Mouse (Mus musculus): ENCODE data around the gene Rps12. TPM values are rescaled to one million over a fixed set of nuclear protein-coding genes. Genes with fewer than 3 reads are reported as not detected.
"Not testable (repeated sequence)": the region's sequence is repeated elsewhere in the genome, so short reads cannot be mapped to it uniquely, and the experiment has no call there.

Gene Rps12
- polyA plus RNA-seq, 1 experiment from 2014 or later: 152 TPM

- ATAC-seq (no peak), DNase-seq (ENCODE audit: low spot score) (peak; percentile 86)
- Histone ChIP-seq H3K9me3 (ENCODE audit: low read length) (no peaks in the 10 kb centered on the region), H3K9ac (replicated peaks; ENCODE audit: low read depth) (peak overlapping the region; percentile 77), H3K36me3 (ENCODE audit: insufficient read depth, low read length) (no peaks in the 10 kb centered on the region; the same call in 1 of the 2 replicates), H3K27me3 (replicated peaks; ENCODE audit: insufficient read depth, low read length) (no peaks in the 10 kb centered on the region), H3K4me2 (replicated peaks; ENCODE audit: low read depth, low read length) (peak overlapping the region; percentile 75), H3K4me1 (ENCODE audit: insufficient read depth, low read depth, low read length) (peaks cover 7% of the 10 kb centered on the region; the same call in 1 of the 2 replicates), H3K4me3 (ENCODE audit: low read depth, low read length) (peak overlapping the region; percentile 71), H3K27ac (ENCODE audit: low read length) (peak overlapping the region; percentile 84)
- TF ChIP-seq CTCF (IDR thresholded peaks at IDR 0.05) (no peak), EP300 (IDR thresholded peaks at IDR 0.05) (0 out of 2 replicates have a peak, but pooled peaks have one; percentile 34)
- WGBS: 4% methylated on average over 8 of the region's 8 CpGs
Observed at GRCm38 (mm10) chr10:23788056-23788600, 1.1 kb upstream of the Rps12 start.

GRCm38 (mm10) chr10:23786631-23787038 is 440 bp downstream of the Rps12 start:
- H3K27me3 ChIP-seq (replicated peaks; ENCODE audit: insufficient read depth, low read length); H3K9me3 ChIP-seq (ENCODE audit: low read length); H3K4me1 ChIP-seq (ENCODE audit: insufficient read depth, low read depth, low read length); H3K36me3 ChIP-seq (ENCODE audit: insufficient read depth, low read length): not testable (repeated sequence)
- Histone ChIP-seq H3K27ac (ENCODE audit: low read length) (peak overlapping the region; percentile 63), H3K4me2 (replicated peaks; ENCODE audit: low read depth, low read length) (peak overlapping the region; percentile 69), H3K4me3 (ENCODE audit: low read depth, low read length) (peak overlapping the region; percentile 71), H3K9ac (replicated peaks; ENCODE audit: low read depth) (peak overlapping the region; percentile 83)
- DNase-seq (ENCODE audit: low spot score) (peak; percentile 35), ATAC-seq (peak; percentile 49)
- WGBS: under 1% methylated on average over 23 of the region's 23 CpGs

- Histone ChIP-seq H3K9me3 (ENCODE audit: low read length) (no peaks in the 10 kb centered on the region), H3K36me3 (ENCODE audit: insufficient read depth, low read length) (no peaks in the 10 kb centered on the region; the same call in 1 of the 2 replicates), H3K9ac (replicated peaks; ENCODE audit: low read depth) (peak overlapping the region; percentile 83), H3K27me3 (replicated peaks; ENCODE audit: insufficient read depth, low read length) (no peaks in the 10 kb centered on the region), H3K27ac (ENCODE audit: low read length) (no peak overlapping the region), H3K4me3 (ENCODE audit: low read depth, low read length) (peak overlapping the region; percentile 71), H3K4me2 (replicated peaks; ENCODE audit: low read depth, low read length) (peak overlapping the region; percentile 69), H3K4me1 (ENCODE audit: insufficient read depth, low read depth, low read length) (peaks cover 7% of the 10 kb centered on the region; the same call in 1 of the 2 replicates)
- 0% methylated on average over 4 of the region's 4 CpGs for WGBS
- TF ChIP-seq EP300 (IDR thresholded peaks at IDR 0.05) (no peak), CTCF (IDR thresholded peaks at IDR 0.05) (no peak)
- ATAC-seq (no peak), DNase-seq (ENCODE audit: low spot score) (no peak)
Observed at GRCm38 (mm10) chr10:23786040-23786439, 1.0 kb downstream of the Rps12 start.

DNA sequence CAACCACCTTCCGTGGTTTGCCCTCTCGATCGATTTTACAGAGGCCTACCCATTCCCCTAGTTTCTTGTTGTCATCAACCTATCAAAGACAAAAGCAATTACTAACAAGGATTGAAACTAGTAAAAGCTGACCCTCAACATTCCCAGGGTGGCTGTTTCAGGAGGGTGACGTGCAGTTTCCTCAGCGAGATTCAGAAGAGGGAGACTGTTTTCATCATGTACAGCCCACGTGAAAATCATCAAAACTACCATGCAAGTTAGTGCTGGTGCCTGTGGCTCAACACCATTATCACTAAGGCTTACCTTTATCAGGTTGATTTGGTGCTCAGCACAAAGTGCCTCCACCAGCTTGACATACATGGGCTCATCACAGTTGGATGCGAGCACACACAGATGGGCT is 1.5 kb downstream of the Rps12 start:
- not testable (repeated sequence) for H3K36me3 ChIP-seq (ENCODE audit: insufficient read depth, low read length); ATAC-seq; H3K9me3 ChIP-seq (ENCODE audit: low read length); H3K4me1 ChIP-seq (ENCODE audit: insufficient read depth, low read depth, low read length); H3K27me3 ChIP-seq (replicated peaks; ENCODE audit: insufficient read depth, low read length); H3K27ac ChIP-seq (ENCODE audit: low read length); H3K9ac ChIP-seq (replicated peaks; ENCODE audit: low read depth); DNase-seq (ENCODE audit: low spot score)
- Histone ChIP-seq H3K4me2 (replicated peaks; ENCODE audit: low read depth, low read length) (peak overlapping the region; percentile 69; the same call in 1 of the 2 replicates), H3K4me3 (ENCODE audit: low read depth, low read length) (peak overlapping the region; percentile 71; the same call in 1 of the 2 replicates)
- WGBS: 39% methylated on average over 7 of the region's 7 CpGs

GRCm38 (mm10) chr10:23784121-23784520 is 3.0 kb downstream of the Rps12 start:
- Histone ChIP-seq H3K9me3 (ENCODE audit: low read length) (no peaks in the 10 kb centered on the region), H3K36me3 (ENCODE audit: insufficient read depth, low read length) (no peaks in the 10 kb centered on the region; the same call in 1 of the 2 replicates), H3K27me3 (replicated peaks; ENCODE audit: insufficient read depth, low read length) (no peaks in the 10 kb centered on the region), H3K27ac (ENCODE audit: low read length) (no peak overlapping the region), H3K9ac (replicated peaks; ENCODE audit: low read depth) (no peak overlapping the region), H3K4me3 (ENCODE audit: low read depth, low read length) (no peak overlapping the region), H3K4me1 (ENCODE audit: insufficient read depth, low read depth, low read length) (peaks cover 7% of the 10 kb centered on the region; the same call in 1 of the 2 replicates), H3K4me2 (replicated peaks; ENCODE audit: low read depth, low read length) (no peak overlapping the region)
- ATAC-seq: no peak
- WGBS: 53% methylated on average over 2 of the region's 2 CpGs
- TF ChIP-seq EP300 (IDR thresholded peaks at IDR 0.05): no peak
- TF ChIP-seq CTCF (IDR thresholded peaks at IDR 0.05): no peak
- DNase-seq (ENCODE audit: low spot score): no peak

DNA sequence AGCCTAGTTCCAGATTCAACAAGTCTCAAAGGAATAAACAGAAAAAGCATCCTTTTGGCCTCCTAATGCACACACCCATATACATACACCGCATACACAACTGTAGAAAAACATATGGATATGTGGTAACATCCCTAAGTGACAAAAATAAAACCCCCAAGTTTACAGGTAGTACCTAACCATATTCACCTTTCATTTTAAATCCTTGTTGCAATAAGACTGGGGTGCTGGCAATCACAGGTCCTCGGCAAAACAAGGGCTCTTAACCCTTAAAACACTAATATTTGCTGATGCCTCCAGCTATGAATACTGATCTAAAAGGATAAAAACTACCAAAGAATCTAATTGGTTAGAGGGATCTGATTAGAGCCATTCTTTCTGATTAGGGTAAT is 3.6 kb downstream of the Rps12 start:
- H3K27me3 ChIP-seq (replicated peaks; ENCODE audit: insufficient read depth, low read length): no peaks in the 10 kb centered on the region
- H3K4me2 ChIP-seq (replicated peaks; ENCODE audit: low read depth, low read length): no peak overlapping the region
- DNase-seq (ENCODE audit: low spot score) (no peak), ATAC-seq (no peak)
- no peak overlapping the region for H3K27ac ChIP-seq (ENCODE audit: low read length)
- TF ChIP-seq CTCF (IDR thresholded peaks at IDR 0.05) (no peak), EP300 (IDR thresholded peaks at IDR 0.05) (no peak)
- H3K9ac ChIP-seq (replicated peaks; ENCODE audit: low read depth): no peak overlapping the region
- H3K4me1 ChIP-seq (ENCODE audit: insufficient read depth, low read depth, low read length): peaks cover 7% of the 10 kb centered on the region; the same call in 1 of the 2 replicates
- 26% methylated on average over 2 of the region's 2 CpGs for WGBS
- no peaks in the 10 kb centered on the region for H3K9me3 ChIP-seq (ENCODE audit: low read length)
- no peak overlapping the region for H3K4me3 ChIP-seq (ENCODE audit: low read depth, low read length)
- no peaks in the 10 kb centered on the region; the same call in 1 of the 2 replicates for H3K36me3 ChIP-seq (ENCODE audit: insufficient read depth, low read length)
